Mouse (Mus musculus): ENCODE measurements around the gene Olfr152. TPM values are rescaled to one million over a fixed set of nuclear protein-coding genes. Genes with fewer than 3 reads are reported as not detected.

The Olfr152 gene
- polyA plus RNA-seq (2016; fragmentation: Nextera tagmentation; extraction: Ambion mirVana): not detected in 2 replicates

DNA sequence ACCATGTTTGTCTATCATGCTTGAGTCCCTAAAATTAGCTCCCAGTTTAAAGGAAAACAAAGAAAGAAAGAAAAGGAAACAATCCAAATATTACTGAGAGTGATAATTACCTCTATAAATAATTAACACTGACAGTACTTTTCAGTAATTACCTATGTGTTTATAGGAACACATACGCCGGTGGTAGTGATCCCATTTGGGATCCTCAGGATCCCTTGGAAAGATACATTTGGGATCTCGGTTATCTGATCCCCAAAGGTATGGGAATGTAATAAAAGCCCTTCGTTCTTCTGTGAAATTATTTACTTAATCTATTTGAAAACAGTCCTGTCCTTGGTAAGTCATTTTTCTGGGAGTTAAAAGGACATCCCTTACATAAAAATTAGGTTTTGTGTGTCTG is at the start of gene Olfr152:
Olfr152 (plus strand) TSS at position 301 of the 400 bp plus-strand sequence.
- H3K9me3 ChIP-seq: no peaks in the 10 kb centered on the region
- WGBS: 85% methylated on average over 4 of the region's 4 CpGs
- no peak within 1 kb of the TSS for H3K4me3 ChIP-seq
- no peaks in the 10 kb centered on the region for H3K4me1 ChIP-seq
- H3K27me3 ChIP-seq (replicated peaks; ENCODE audit: low read depth, poor library complexity, severe bottlenecking): no peaks in the 10 kb centered on the region
- DNase-seq (ENCODE audit: low spot score): no peak
- no peaks in the 10 kb centered on the region for H3K36me3 ChIP-seq (replicated peaks)
- H3K27ac ChIP-seq (replicated peaks): no peak within 1 kb of the TSS

DNA sequence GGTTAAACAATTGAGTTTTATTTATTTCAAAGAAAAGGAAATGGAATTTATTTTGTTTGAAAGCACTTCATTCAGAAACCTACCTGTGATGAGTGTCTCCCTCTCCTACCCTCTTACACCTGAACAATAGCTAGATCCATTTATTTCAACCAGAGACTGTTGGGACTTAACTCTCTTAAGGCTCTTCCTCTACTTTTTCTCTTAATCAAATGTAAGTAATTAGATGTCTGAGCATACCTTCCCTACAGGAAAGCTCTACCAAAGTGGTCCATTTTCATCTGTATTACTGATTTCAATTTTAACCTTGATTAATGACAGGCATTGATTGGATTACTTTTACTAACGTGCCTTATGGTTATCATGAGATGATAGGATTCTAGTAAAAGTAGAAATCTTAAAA is 39.4 kb upstream of the Olfr152 start, which contains the start of gene Olfr1138:
Olfr1138 (minus strand) TSS at position 101 of the 400 bp plus-strand sequence.
- no peaks in the 10 kb centered on the region for H3K36me3 ChIP-seq (replicated peaks)
- 83% methylated on average over 1 of the region's 1 CpGs for WGBS
- no peaks in the 10 kb centered on the region for H3K4me1 ChIP-seq
- H3K4me3 ChIP-seq: no peak within 1 kb of the TSS
- H3K27me3 ChIP-seq (replicated peaks; ENCODE audit: low read depth, poor library complexity, severe bottlenecking): no peaks in the 10 kb centered on the region
- no peak for DNase-seq (ENCODE audit: low spot score)
- no peaks in the 10 kb centered on the region for H3K9me3 ChIP-seq
- H3K27ac ChIP-seq (replicated peaks): no peak within 1 kb of the TSS

DNA sequence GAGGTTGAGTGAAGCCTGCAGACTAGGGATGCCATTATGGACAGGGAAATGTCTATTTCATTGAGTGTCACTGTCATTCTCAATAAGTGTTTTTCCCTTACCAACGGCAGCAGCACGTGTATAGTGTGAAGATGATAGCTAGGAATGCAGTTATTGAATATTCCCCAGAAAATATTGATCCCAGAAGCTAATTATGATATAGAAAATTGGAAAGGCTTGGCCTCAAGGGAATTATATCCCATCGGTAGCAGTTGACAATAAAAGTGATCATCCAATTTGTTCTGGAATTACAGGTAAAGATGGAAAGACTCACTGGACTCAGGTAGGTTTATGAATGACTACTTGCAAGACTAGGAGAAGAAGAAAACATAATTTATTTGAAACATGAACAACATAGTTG is 35.8 kb upstream of the Olfr152 start, which contains the start of gene Olfr1140:
Olfr1140 (plus strand) TSS at position 301 of the 400 bp plus-strand sequence.
- no peak for DNase-seq (ENCODE audit: low spot score)
- Histone ChIP-seq H3K27ac (replicated peaks) (no peak within 1 kb of the TSS), H3K9me3 (no peaks in the 10 kb centered on the region), H3K4me3 (no peak within 1 kb of the TSS), H3K27me3 (replicated peaks; ENCODE audit: low read depth, poor library complexity, severe bottlenecking) (no peaks in the 10 kb centered on the region), H3K36me3 (replicated peaks) (no peaks in the 10 kb centered on the region), H3K4me1 (no peaks in the 10 kb centered on the region)
- 85% methylated on average over 3 of the region's 3 CpGs for WGBS

DNA sequence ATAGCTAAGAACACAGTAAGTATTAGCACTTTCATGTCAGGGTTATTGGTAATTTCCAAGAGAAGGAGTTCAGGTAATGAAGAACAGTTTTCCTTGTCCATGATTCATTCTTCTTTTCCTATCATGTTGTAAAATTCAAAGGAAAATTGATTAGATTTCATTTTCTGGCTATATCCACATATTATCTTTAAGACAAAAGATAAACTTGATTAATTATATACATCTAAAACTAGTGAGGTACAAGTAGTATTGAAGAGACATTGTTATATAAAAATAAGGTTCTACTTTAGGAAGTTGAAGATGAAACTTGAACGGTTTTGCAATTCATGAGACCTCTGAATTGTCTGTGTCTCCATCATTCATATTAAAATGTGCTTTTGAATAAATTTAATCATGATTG is 25.4 kb upstream of the Olfr152 start, which contains the start of gene Olfr1141:
Olfr1141 (minus strand) TSS at position 101 of the 400 bp plus-strand sequence.
- 91% methylated on average over 1 of the region's 1 CpGs for whole genome bisulfite sequencing
- DNase-seq (ENCODE audit: low spot score): no peak
- H3K4me3 ChIP-seq: no peak within 1 kb of the TSS
- H3K36me3 ChIP-seq (replicated peaks): no peaks in the 10 kb centered on the region
- no peaks in the 10 kb centered on the region for H3K4me1 ChIP-seq
- no peak within 1 kb of the TSS for H3K27ac ChIP-seq (replicated peaks)
- H3K9me3 ChIP-seq: no peaks in the 10 kb centered on the region
- no peaks in the 10 kb centered on the region for H3K27me3 ChIP-seq (replicated peaks; ENCODE audit: low read depth, poor library complexity, severe bottlenecking)

DNA sequence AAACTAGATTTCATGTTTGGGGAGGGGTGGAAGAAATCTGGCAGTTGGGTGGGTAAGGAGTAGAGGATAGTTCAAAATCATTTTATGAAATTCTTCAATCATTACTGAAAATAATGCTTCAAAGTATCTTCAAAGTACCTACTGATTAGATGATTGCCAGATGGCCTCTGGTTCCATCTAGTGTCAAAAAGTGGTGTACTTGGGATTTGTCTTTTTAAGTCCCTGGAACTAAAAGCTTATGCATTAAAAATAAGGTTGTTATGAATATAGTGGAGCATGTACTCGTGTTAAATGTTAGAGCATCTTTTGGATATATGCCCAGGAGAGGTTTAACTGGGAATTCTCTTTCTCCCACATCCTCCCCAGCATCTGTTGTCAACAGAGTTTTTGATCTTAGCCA is 3.1 kb upstream of the Olfr152 start:
- Histone ChIP-seq H3K27ac (replicated peaks) (no peak overlapping the region), H3K4me3 (no peak overlapping the region), H3K9me3 (no peaks in the 10 kb centered on the region), H3K36me3 (replicated peaks) (no peaks in the 10 kb centered on the region), H3K4me1 (no peaks in the 10 kb centered on the region), H3K27me3 (replicated peaks; ENCODE audit: low read depth, poor library complexity, severe bottlenecking) (no peaks in the 10 kb centered on the region)
- DNase-seq (ENCODE audit: low spot score): no peak
- 57% methylated on average over 1 of the region's 1 CpGs for WGBS

DNA sequence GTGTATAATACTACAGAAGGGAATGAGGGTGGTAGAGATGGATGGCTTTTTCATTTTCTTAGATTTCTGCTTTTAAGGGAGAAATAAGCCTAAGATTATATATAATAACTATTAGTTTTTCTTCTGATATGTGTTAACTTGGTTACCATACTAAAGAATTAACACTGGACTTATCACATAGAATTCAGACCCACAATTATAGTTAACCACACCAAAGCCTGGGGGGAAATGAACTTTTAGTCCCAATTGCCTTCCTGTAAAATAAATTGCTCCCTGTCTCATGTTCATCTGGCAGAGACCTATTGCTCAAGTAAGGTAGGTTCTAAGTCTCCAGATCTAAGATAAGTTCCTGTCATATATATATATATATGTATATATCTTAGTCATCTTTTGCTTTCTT is 21.0 kb downstream of the Olfr152 start, which contains the start of gene Olfr1143:
Olfr1143 (plus strand) TSS at position 301 of the 400 bp plus-strand sequence.
- Histone ChIP-seq H3K4me1 (no peaks in the 10 kb centered on the region), H3K27ac (replicated peaks) (no peak within 1 kb of the TSS), H3K4me3 (no peak within 1 kb of the TSS), H3K27me3 (replicated peaks; ENCODE audit: low read depth, poor library complexity, severe bottlenecking) (no peaks in the 10 kb centered on the region), H3K36me3 (replicated peaks) (no peaks in the 10 kb centered on the region), H3K9me3 (no peaks in the 10 kb centered on the region)
- no peak for DNase-seq (ENCODE audit: low spot score)

DNA sequence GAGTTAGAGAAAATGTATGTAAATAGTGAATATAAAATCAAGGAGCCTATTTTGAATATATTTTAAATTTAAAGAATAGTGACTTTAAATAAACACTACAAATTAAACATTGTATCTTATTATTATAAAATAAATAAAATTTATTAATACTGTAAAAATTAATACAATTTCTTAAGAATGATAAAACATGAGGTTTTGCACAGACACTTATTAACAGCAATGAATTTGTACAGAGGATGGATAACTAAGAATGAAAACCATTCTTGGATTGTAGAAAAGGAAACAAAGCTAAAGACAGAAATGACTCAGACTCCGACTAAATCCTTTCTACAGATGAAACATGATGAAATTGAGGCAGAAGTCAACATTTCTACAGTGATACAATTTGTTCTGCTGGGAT is 30.2 kb downstream of the Olfr152 start, which contains the start of gene Olfr1145:
Olfr1145 (plus strand) TSS at position 301 of the 400 bp plus-strand sequence.
- no peak within 1 kb of the TSS for H3K27ac ChIP-seq (replicated peaks)
- no peaks in the 10 kb centered on the region for H3K4me1 ChIP-seq
- no peaks in the 10 kb centered on the region for H3K36me3 ChIP-seq (replicated peaks)
- H3K9me3 ChIP-seq: no peaks in the 10 kb centered on the region
- no peak within 1 kb of the TSS for H3K4me3 ChIP-seq
- H3K27me3 ChIP-seq (replicated peaks; ENCODE audit: low read depth, poor library complexity, severe bottlenecking): no peaks in the 10 kb centered on the region
- 90% methylated on average over 1 of the region's 1 CpGs for WGBS
- DNase-seq (ENCODE audit: low spot score): no peak

DNA sequence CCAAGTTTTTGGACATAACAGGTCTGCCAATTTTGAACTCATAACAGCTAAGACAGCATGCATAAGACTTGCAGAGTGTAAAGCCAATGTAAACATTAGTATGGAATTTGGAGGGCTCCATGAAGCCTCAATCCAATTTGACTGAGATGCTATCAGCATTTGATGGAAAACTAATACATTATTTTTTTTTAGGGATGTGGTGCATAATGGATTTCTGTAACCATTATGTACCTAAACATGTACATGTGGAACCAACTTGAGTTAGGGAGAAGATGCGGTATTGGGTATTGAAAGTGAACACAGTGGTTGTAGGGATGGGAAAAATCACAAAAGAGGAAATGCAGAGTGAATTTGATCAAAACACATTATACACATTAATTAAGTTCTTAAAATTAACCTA is 51.0 kb downstream of the Olfr152 start, which contains the start of gene Olfr1148:
Olfr1148 (plus strand) TSS at position 301 of the 400 bp plus-strand sequence.
- H3K4me1 ChIP-seq: no peaks in the 10 kb centered on the region
- H3K27ac ChIP-seq (replicated peaks): no peak within 1 kb of the TSS
- no peak within 1 kb of the TSS for H3K4me3 ChIP-seq
- no peak for DNase-seq (ENCODE audit: low spot score)
- WGBS: 92% methylated on average over 1 of the region's 1 CpGs
- no peaks in the 10 kb centered on the region for H3K9me3 ChIP-seq
- no peaks in the 10 kb centered on the region for H3K27me3 ChIP-seq (replicated peaks; ENCODE audit: low read depth, poor library complexity, severe bottlenecking)
- no peaks in the 10 kb centered on the region for H3K36me3 ChIP-seq (replicated peaks)

Other genes with a start within 250 kb of the Olfr152 start
- gene Olfr153, start 247.7 kb upstream of the Olfr152 start, polyA plus RNA-seq (2016; fragmentation: Nextera tagmentation; extraction: Ambion mirVana): not detected in 2 replicates
- not detected in 2 replicates for gene Olfr1128, start 233.9 kb upstream of the Olfr152 start, polyA plus RNA-seq (2016; fragmentation: Nextera tagmentation; extraction: Ambion mirVana)
- not detected in 2 replicates for gene Olfr1129, start 205.6 kb upstream of the Olfr152 start, polyA plus RNA-seq (2016; fragmentation: Nextera tagmentation; extraction: Ambion mirVana)
- gene Olfr1130, start 173.3 kb upstream of the Olfr152 start, polyA plus RNA-seq (2016; fragmentation: Nextera tagmentation; extraction: Ambion mirVana): not detected in 2 replicates
- not detected in 2 replicates for gene Olfr1131, start 152.4 kb upstream of the Olfr152 start, polyA plus RNA-seq (2016; fragmentation: Nextera tagmentation; extraction: Ambion mirVana)
- not detected in 2 replicates for gene Olfr1132, start 141.9 kb upstream of the Olfr152 start, polyA plus RNA-seq (2016; fragmentation: Nextera tagmentation; extraction: Ambion mirVana)
- gene Olfr1133, start 132.1 kb upstream of the Olfr152 start, polyA plus RNA-seq (2016; fragmentation: Nextera tagmentation; extraction: Ambion mirVana): not detected in 2 replicates
- gene Olfr1134, start 121.0 kb upstream of the Olfr152 start, polyA plus RNA-seq (2016; fragmentation: Nextera tagmentation; extraction: Ambion mirVana): not detected in 2 replicates
- gene Olfr1135, start 105.8 kb upstream of the Olfr152 start, polyA plus RNA-seq (2016; fragmentation: Nextera tagmentation; extraction: Ambion mirVana): not detected in 2 replicates
- not detected in 2 replicates for gene Olfr1136, start 85.5 kb upstream of the Olfr152 start, polyA plus RNA-seq (2016; fragmentation: Nextera tagmentation; extraction: Ambion mirVana)
- not detected in 2 replicates for gene Olfr1137, start 66.3 kb upstream of the Olfr152 start, polyA plus RNA-seq (2016; fragmentation: Nextera tagmentation; extraction: Ambion mirVana)
- not detected in 2 replicates for gene Olfr1138, start 39.5 kb upstream of the Olfr152 start, polyA plus RNA-seq (2016; fragmentation: Nextera tagmentation; extraction: Ambion mirVana)
- gene Olfr1140, start 35.7 kb upstream of the Olfr152 start, polyA plus RNA-seq (2016; fragmentation: Nextera tagmentation; extraction: Ambion mirVana): not detected in 2 replicates
- gene Olfr1141, start 25.5 kb upstream of the Olfr152 start, polyA plus RNA-seq (2016; fragmentation: Nextera tagmentation; extraction: Ambion mirVana): not detected in 2 replicates
- gene Olfr1143, start 21.1 kb downstream of the Olfr152 start, polyA plus RNA-seq (2016; fragmentation: Nextera tagmentation; extraction: Ambion mirVana): not detected in 2 replicates
- gene Olfr1145, start 30.3 kb downstream of the Olfr152 start, polyA plus RNA-seq (2016; fragmentation: Nextera tagmentation; extraction: Ambion mirVana): not detected in 2 replicates
- not detected in 2 replicates for gene Olfr1148, start 51.0 kb downstream of the Olfr152 start, polyA plus RNA-seq (2016; fragmentation: Nextera tagmentation; extraction: Ambion mirVana)
- not detected in 2 replicates for gene Olfr1150-ps1, start 64.5 kb downstream of the Olfr152 start, polyA plus RNA-seq (2016; fragmentation: Nextera tagmentation; extraction: Ambion mirVana)
- gene Olfr1151, start 76.4 kb downstream of the Olfr152 start, polyA plus RNA-seq (2016; fragmentation: Nextera tagmentation; extraction: Ambion mirVana): not detected in 2 replicates
- not detected in 2 replicates for gene Olfr1152, start 87.0 kb downstream of the Olfr152 start, polyA plus RNA-seq (2016; fragmentation: Nextera tagmentation; extraction: Ambion mirVana)
- gene Olfr1153, start 115.5 kb downstream of the Olfr152 start, polyA plus RNA-seq (2016; fragmentation: Nextera tagmentation; extraction: Ambion mirVana): not detected in 2 replicates
- not detected in 2 replicates for gene Olfr1154, start 125.7 kb downstream of the Olfr152 start, polyA plus RNA-seq (2016; fragmentation: Nextera tagmentation; extraction: Ambion mirVana)
- gene Olfr1155, start 165.7 kb downstream of the Olfr152 start, polyA plus RNA-seq (2016; fragmentation: Nextera tagmentation; extraction: Ambion mirVana): not detected in 2 replicates
- not detected in 2 replicates for gene Olfr1156, start 173.6 kb downstream of the Olfr152 start, polyA plus RNA-seq (2016; fragmentation: Nextera tagmentation; extraction: Ambion mirVana)
- gene Olfr1157, start 188.8 kb downstream of the Olfr152 start, polyA plus RNA-seq (2016; fragmentation: Nextera tagmentation; extraction: Ambion mirVana): not detected in 2 replicates
- not detected in 2 replicates for gene Olfr74, start 195.2 kb downstream of the Olfr152 start, polyA plus RNA-seq (2016; fragmentation: Nextera tagmentation; extraction: Ambion mirVana)
- gene Olfr1158, start 210.6 kb downstream of the Olfr152 start, polyA plus RNA-seq (2016; fragmentation: Nextera tagmentation; extraction: Ambion mirVana): not detected in 2 replicates
- gene Olfr1160, start 228.8 kb downstream of the Olfr152 start, polyA plus RNA-seq (2016; fragmentation: Nextera tagmentation; extraction: Ambion mirVana): not detected in 2 replicates
- gene Olfr1161, start 243.3 kb downstream of the Olfr152 start, polyA plus RNA-seq (2016; fragmentation: Nextera tagmentation; extraction: Ambion mirVana): not detected in 2 replicates

Measured in embryonic facial prominence, embryonic 10.5 days (tissue).